Mouse (Mus musculus) cortical plate, adult 2 months (tissue): ENCODE measurements around the gene Pde9a. TPM values are rescaled to one million over a fixed set of nuclear protein-coding genes. Genes with fewer than 3 reads are reported as not detected.
A peak's percentile ranks its signal among the peaks of the same experiment; 100 is the strongest.

Experiments used
- H3K27ac ChIP-seq: fragments of 200-500 bp; 2 replicates; pipeline ENCODE4 v1.5.1; 2012; ENCODE audit warnings: low read length, control low read depth, inconsistent platforms; ENCODE audit not compliant: insufficient read depth
- H3K4me1 ChIP-seq: fragments of 200-500 bp; 2 replicates; pipeline ENCODE4 v1.6.1; 2011; ENCODE audit warnings: low read length; ENCODE audit not compliant: control insufficient read depth, insufficient read depth
- H3K4me3 ChIP-seq: fragments of 200-500 bp; 2 replicates; pipeline ENCODE4 v1.5.1; 2011; ENCODE audit warnings: mild to moderate bottlenecking, low read length, control low read depth; ENCODE audit not compliant: insufficient read depth
- CTCF ChIP-seq: fragments of 200-500 bp; IDR thresholded peaks from 2 replicates; pipeline ENCODE4 v1.5.1; 2011; ENCODE audit warnings: mild to moderate bottlenecking, control low read depth, low read length; ENCODE audit not compliant: insufficient read depth; ENCODE audit errors: extremely low read depth
- POLR2A ChIP-seq: fragments of 200-500 bp; IDR thresholded peaks from 2 replicates; pipeline ENCODE4 v1.6.1; 2011; ENCODE audit warnings: mild to moderate bottlenecking, low read length, control low read depth; ENCODE audit not compliant: insufficient read depth; ENCODE audit errors: extremely low read depth
- polyA plus RNA-seq: library from polyadenylated mRNA; depleted of rRNA; stranded (reverse); fragments of >200 nt; gene quantifications from 2 replicates; pipeline ENCODE4 v1.2.3, GENCODE M21; 2012

Gene Pde9a
- polyA plus RNA-seq, 1 experiment = 26.9 TPM

DNA sequence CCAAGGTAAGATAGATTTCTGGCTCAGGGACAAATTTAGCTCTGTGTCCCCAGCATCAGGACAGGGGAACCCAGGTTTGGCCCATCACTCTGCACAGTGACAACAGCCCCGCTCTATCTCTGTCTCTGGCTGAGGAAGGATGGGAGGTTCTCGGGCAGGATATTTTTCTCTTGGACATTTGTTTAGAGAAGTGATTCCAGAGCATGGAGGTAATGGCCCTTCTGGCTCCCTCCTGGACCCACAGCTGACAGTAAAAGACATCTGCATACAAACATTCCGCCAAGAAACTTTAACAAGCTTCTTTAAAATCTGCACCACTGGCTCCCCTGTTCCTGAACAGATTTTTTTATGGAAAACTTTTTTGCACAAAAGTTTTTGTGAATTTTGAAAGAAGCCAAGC, 67.5 kb downstream of the Pde9a start:
- Histone ChIP-seq H3K4me3 (no peak overlapping the region), H3K4me1 (peaks cover 12% of the 10 kb centered on the region), H3K27ac (no peak overlapping the region)
- TF ChIP-seq POLR2A (no peak), CTCF (no peak)

DNA sequence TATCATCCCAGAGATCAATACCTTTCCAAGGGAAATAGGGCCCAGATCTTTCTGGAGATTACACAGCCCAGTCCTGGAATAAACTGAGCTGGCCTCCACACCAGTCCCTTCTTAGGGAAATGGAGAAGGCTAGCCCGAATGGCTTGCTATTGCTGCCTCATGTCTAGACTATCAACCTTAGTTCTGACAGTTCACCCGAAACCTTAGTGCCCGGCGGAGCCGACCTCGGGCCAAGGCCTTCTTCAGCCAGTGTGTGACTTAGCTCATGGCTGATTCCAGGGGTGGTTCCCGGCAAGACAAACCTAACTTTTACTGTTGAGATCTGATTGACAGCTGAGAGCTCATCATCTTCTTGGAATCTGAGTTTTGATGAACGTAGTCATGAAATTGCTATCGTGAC, 68.0 kb downstream of the Pde9a start:
- Histone ChIP-seq H3K27ac (no peak overlapping the region), H3K4me1 (peaks cover 12% of the 10 kb centered on the region), H3K4me3 (no peak overlapping the region)
- no peak for TF ChIP-seq CTCF
- TF ChIP-seq POLR2A = no peak

DNA sequence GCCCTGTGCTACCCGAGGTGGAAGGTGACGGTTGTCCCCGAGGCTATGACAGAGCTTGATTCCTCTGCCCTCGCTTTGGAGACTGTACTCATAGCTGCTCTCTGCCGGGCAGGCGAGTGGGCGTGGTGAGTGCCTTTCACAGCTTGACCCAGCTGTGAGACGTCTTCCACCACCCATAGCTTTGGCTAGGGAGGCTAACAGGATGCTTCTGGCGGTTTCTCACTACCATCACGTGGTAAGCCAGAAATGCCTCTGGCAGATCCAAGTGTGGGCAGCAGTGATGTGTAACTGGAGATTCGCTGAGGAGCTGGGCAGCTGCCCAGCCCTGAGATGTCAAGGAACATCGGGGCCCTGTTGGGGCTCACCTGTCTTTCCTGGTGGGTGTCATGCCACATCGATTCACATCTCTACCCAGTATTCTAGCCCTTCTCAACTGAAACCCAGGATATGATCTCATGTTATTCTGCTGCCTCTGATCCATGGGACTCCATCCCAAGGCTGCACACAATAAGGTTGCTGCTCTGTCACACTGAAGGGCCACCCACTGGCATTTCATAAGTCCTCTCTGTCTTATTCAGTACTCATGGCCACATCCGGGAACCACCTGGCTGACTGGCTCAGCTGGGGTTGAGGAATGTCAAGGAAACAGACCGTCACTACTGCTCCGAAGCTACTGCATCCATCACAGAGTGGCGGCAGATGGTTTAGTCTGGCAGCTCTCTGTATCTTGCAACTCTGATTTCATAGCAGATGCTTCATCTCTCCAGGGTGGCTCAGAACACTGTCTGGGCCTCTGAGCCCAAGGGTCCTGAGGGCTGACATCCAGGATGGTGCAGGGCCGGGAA, 70.9 kb downstream of the Pde9a start:
- H3K4me1 ChIP-seq = peaks cover 7% of the 10 kb centered on the region
- TF ChIP-seq CTCF (no peak), POLR2A (no peak)
- H3K4me3 ChIP-seq = no peak overlapping the region
- no peak overlapping the region for H3K27ac ChIP-seq

DNA sequence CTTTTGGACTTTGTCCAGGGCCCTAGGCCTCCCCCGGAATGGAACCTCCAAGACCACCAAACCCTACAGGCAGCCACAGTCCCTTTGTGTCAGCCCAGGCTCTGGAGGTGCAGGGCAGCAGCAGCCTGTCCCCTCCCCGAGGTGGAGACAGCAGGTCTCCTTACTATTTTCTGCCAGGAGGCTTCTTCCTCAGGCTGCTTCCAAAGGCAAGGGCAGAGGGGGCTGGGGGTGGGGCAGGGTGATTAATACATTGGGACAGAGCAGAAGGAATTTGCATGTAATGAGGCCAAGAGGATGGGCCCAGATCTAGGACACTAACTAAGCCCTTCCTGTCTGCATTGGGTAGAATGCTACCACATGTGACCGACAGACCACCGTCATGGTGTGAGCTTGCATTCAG, 74.4 kb downstream of the Pde9a start:
- TF ChIP-seq POLR2A = no peak
- no peak for TF ChIP-seq CTCF
- Histone ChIP-seq H3K4me1 (peaks cover 7% of the 10 kb centered on the region), H3K4me3 (no peak overlapping the region), H3K27ac (no peak overlapping the region)

DNA sequence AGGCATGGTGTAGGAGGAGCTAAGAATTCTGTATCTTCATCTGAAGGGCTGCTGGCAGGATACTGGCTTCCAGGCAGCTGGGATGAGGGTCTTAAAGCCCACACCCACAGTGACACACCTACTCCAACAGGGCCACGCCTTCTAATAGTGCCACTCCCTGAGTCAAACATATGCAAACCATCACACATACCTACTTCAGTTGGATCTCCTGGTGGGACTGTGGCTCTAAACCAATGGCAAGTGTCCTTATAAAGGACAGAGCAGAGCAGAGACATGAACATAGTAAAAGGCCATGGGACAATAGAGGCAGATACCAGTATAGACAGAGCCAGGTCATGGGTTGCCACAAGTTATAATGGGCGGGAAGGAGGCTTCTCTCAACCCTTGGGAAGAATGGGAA, 76.5 kb downstream of the Pde9a start:
- no peak for TF ChIP-seq POLR2A
- no peak for TF ChIP-seq CTCF

DNA sequence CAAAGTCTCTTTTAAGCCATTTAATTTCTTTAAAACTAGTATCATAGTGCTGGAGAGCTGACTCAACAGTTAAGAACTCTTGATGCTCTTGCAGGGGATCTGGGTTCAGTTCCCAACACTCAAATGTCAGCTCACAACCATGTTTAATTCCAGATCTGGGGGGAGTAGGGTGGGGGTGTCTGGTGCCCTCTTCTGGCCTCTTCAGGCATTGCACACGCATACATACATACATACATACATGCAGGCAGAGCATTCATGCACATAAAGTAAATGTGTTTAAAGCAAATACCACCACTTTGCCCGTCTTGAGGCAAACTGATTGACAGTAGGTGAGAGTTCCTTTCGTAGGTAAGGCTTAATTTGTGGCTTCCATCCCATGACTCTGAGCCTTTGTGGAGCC, 80.8 kb downstream of the Pde9a start:
- no peak overlapping the region for H3K4me3 ChIP-seq
- peaks cover 5% of the 10 kb centered on the region for H3K4me1 ChIP-seq
- no peak overlapping the region for H3K27ac ChIP-seq
- TF ChIP-seq POLR2A (no peak), CTCF (0 out of 2 replicates have a peak, but pooled peaks have one; percentile 24)

More for the DNA sequence above, 76.5 kb downstream of the Pde9a start:
- no peak overlapping the region for H3K4me3 ChIP-seq
- H3K27ac ChIP-seq = no peak overlapping the region
- H3K4me1 ChIP-seq = peaks cover under 1% of the 10 kb centered on the region; the same call in 1 of the 2 replicates

DNA sequence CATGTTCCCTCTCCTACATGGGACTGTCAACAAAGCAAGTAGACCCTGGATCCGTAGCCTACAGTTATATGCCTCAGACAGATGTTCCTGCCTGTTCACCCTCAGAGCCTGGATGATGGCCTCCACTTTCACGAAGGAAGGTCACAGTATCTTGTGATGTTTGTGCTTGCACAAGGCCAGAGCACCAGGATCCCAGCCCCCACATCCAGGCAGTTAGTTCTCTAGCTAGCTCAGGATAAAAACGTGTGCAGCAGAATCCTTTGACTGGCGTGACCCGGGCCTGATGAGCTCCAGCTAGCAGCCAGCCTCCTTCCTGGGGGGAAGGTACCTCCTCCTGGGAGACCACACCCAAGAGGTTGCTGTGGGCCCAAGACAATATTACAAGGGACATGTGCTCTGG, 82.5 kb downstream of the Pde9a start:
- no peak overlapping the region for H3K27ac ChIP-seq
- no peak for TF ChIP-seq POLR2A
- no peak for TF ChIP-seq CTCF
- no peak overlapping the region for H3K4me3 ChIP-seq
- H3K4me1 ChIP-seq = peaks cover 5% of the 10 kb centered on the region

DNA sequence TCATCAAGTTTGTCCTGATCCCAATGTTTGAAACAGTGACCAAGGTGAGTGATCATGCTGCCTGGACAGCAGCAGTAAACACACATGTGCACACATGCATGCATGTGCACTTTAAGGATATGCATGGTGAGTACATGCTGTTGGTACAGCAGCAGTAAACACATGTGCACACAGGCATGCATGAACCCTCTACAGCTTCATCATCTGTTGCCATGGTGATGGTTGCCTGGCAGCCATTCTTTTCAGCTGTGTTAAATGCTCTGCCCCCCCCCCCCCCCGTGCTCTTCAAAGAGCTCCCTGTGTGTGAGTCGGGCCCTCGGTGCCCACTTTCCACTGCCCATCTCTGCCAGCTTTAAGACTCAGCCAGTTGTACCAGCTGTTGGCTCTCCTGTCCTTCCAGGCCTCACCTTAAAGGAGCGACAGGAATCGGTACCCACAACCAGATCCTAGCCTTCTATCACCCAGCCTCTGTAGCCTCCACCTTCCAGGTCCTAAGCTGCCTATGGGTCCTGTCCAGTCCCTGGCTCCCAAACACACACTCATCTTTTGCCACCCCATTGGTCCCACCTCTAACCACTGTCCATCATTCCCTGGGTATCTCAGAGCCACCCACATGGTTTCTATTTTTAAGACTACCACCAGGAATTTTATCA, 84.9 kb downstream of the Pde9a start:
- H3K4me3 ChIP-seq = no peak overlapping the region
- H3K27ac ChIP-seq = no peak overlapping the region
- TF ChIP-seq POLR2A (no peak), CTCF (no peak)
- H3K4me1 ChIP-seq = peaks cover 5% of the 10 kb centered on the region

DNA sequence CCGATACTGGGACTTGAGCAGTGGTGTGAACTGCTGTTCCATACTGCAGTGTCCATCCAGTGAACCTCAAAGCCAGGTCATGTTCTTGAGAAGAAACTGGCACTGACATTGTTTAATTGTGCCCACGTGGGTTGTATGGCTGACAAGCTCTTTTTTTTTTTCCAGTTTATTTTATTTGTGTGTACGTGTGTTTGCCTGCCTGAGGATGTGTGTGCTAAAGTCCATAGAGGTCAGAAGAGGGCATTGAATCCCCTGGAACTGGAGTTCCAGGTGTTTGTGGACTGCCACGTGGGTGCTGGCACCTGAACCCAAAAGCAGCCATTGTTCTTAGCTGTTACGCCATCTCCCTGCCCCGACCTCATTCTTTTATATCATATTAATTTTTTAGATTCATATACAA, 88.4 kb downstream of the Pde9a start:
- Histone ChIP-seq H3K4me3 (no peak overlapping the region), H3K4me1 (peaks cover 5% of the 10 kb centered on the region), H3K27ac (no peak overlapping the region)
- TF ChIP-seq CTCF (no peak), POLR2A (no peak)

DNA sequence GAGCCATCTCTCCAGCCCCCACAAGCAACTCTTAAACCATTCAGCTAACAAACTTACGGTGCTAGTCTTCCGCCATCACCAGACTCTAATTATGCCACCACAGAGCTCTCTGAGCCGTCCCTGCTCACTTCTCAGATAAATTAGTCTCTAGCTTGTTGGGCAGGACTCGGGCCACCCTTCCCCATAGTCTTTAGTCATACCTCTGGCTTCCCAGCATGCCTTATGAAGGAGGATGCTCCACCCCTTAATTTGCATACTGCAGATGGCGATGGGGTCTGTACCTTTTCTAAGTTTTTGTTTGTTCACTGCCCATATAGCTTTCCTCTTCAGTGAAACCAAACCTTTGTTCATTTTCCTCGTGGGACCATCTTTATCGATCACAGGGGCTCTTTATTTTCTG, 92.6 kb downstream of the Pde9a start:
- no peak for TF ChIP-seq CTCF
- no peak for TF ChIP-seq POLR2A
- no peak overlapping the region for H3K27ac ChIP-seq
- no peaks in the 10 kb centered on the region for H3K4me1 ChIP-seq
- no peak overlapping the region for H3K4me3 ChIP-seq
